Mouse (Mus musculus): ENCODE results near the gene Hivep2.

DNA sequence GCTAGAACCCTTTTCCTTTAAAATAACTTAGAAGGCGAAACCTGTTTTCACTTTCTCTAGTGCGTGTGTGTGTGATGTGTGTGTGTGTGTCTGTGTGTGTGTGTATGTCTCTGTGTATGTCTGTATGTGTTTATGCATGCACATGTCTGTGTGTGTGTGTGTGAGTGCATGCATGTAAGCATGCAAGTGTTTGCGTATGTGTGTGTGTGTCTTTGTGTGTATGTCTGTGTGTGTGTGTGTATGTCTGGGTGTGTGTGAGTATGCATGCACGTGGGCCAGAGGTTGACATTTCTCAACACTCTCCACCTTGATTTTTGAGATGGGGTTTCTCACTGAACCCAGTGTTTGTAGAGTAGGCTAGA, 77.5 kb downstream of the Hivep2 start:
- TF ChIP-seq FLI1 (IDR thresholded peaks at IDR 0.05; ENCODE audit: low read length) (no peak), GATA1 (IDR thresholded peaks at IDR 0.05; ENCODE audit: borderline replicate concordance, low read length) (no peak)
